Mouse (Mus musculus) limb, embryonic 12.5 days (tissue): ENCODE measurements around the gene Dhh. TPM values are rescaled to one million over a fixed set of nuclear protein-coding genes. Genes with fewer than 3 reads are reported as not detected.
A peak's percentile ranks its signal among the peaks of the same experiment; 100 is the strongest.

Experiments used
- ATAC-seq: fragments of 200-750 bp; cut with Nextera tagmentation; 2 replicates; pipeline ENCODE4 v1.8.0; 2017; ENCODE audit warnings: low read depth, moderate TSS enrichment; ENCODE audit not compliant: insufficient number of reproducible peaks, insufficient read depth, low FRiP score, low TSS enrichment
- H3K27ac ChIP-seq: fragments of 300-500 bp; sonication (generic); 2 replicates; pipeline ENCODE4 v1.5.1; 2016; ENCODE audit warnings: mild to moderate bottlenecking, moderate library complexity
- H3K27me3 ChIP-seq: fragments of 300-500 bp; sonication (generic); 2 replicates; pipeline ENCODE4 v1.6.1; 2016; ENCODE audit warnings: mild to moderate bottlenecking, moderate library complexity
- H3K36me3 ChIP-seq: fragments of 300-500 bp; sonication (generic); 2 replicates; pipeline ENCODE4 v1.6.1; 2016; ENCODE audit warnings: mild to moderate bottlenecking, moderate library complexity
- H3K4me1 ChIP-seq: fragments of 300-500 bp; sonication (generic); replicated peaks from 2 replicates; pipeline ENCODE4 v1.6.1; 2016
- H3K4me2 ChIP-seq: fragments of 300-500 bp; sonication (generic); 2 replicates; pipeline ENCODE4 v1.6.1; 2016; ENCODE audit warnings: mild to moderate bottlenecking, moderate library complexity
- H3K4me3 ChIP-seq: fragments of 300-500 bp; sonication (generic); replicated peaks from 2 replicates; pipeline ENCODE4 v1.5.1; 2016; ENCODE audit warnings: mild to moderate bottlenecking
- H3K9ac ChIP-seq: fragments of 300-500 bp; sonication (generic); replicated peaks from 2 replicates; pipeline ENCODE4 v1.6.1; 2016; ENCODE audit warnings: mild to moderate bottlenecking, moderate library complexity
- H3K9me3 ChIP-seq: fragments of 300-500 bp; sonication (generic); 2 replicates; pipeline ENCODE4 v1.6.1; 2016; ENCODE audit warnings: mild to moderate bottlenecking, moderate library complexity
- WGBS: fragments of 180-500 bp; shearing (Covaris S2); methylation state at CpG from one replicate; pipeline ENCODE4 v1.1.7; 2016; 5-methylcytosine and 5-hydroxymethylcytosine counted together
- polyA plus RNA-seq: library from polyadenylated mRNA; unstranded; fragments of >200 nt; fragmentation: Nextera tagmentation; extraction: Ambion mirVana; gene quantifications from 2 replicates; pipeline ENCODE4 v1.2.1, GENCODE M21; 2016

The Dhh gene
- polyA plus RNA-seq, 1 experiment from 2014 or later: 0.74 TPM

- Histone ChIP-seq H3K4me3 (no peak overlapping the region), H3K9ac (no peak overlapping the region), H3K27me3 (peaks cover 70% of the 10 kb centered on the region), H3K4me1 (peaks cover 26% of the 10 kb centered on the region), H3K4me2 (no peak overlapping the region), H3K36me3 (no peaks in the 10 kb centered on the region), H3K9me3 (no peaks in the 10 kb centered on the region), H3K27ac (no peak overlapping the region)
- 46% methylated on average over 6 of the region's 6 CpGs for WGBS
- 0 out of 2 replicates have a peak, but pooled peaks have one; percentile 12 for ATAC-seq
These were observed 6.3 kb downstream of the Dhh start for GRCm38 (mm10) chr15:98891907-98892606.

GRCm38 (mm10) chr15:98891198-98891742 is 7.1 kb downstream of the Dhh start:
- Histone ChIP-seq H3K4me1 (peaks cover 25% of the 10 kb centered on the region), H3K9ac (no peak overlapping the region), H3K27ac (no peak overlapping the region), H3K4me2 (peak overlapping the region; percentile 23; the same call in 1 of the 2 replicates), H3K36me3 (no peaks in the 10 kb centered on the region), H3K27me3 (peaks cover 62% of the 10 kb centered on the region), H3K4me3 (no peak overlapping the region; the same call in 1 of the 2 replicates), H3K9me3 (no peaks in the 10 kb centered on the region)
- no peak for ATAC-seq
- WGBS: 12% methylated on average over 19 of the region's 19 CpGs

GRCm38 (mm10) chr15:98887526-98887925 is 10.8 kb downstream of the Dhh start:
- H3K27me3 ChIP-seq: peaks cover 24% of the 10 kb centered on the region
- H3K4me3 ChIP-seq: no peak overlapping the region
- H3K36me3 ChIP-seq: no peaks in the 10 kb centered on the region
- WGBS: 81% methylated on average over 7 of the region's 7 CpGs
- no peaks in the 10 kb centered on the region for H3K4me1 ChIP-seq
- no peaks in the 10 kb centered on the region for H3K9me3 ChIP-seq
- H3K4me2 ChIP-seq: no peak overlapping the region
- no peak overlapping the region for H3K27ac ChIP-seq
- no peak for ATAC-seq
- H3K9ac ChIP-seq: no peak overlapping the region

- H3K27ac ChIP-seq: no peak overlapping the region
- H3K36me3 ChIP-seq: no peaks in the 10 kb centered on the region
- H3K27me3 ChIP-seq: peaks cover 17% of the 10 kb centered on the region
- no peak overlapping the region for H3K4me2 ChIP-seq
- WGBS: 63% methylated on average over 8 of the region's 8 CpGs
- H3K9me3 ChIP-seq: no peaks in the 10 kb centered on the region
- no peak overlapping the region for H3K4me3 ChIP-seq
- no peak overlapping the region for H3K9ac ChIP-seq
- H3K4me1 ChIP-seq: no peaks in the 10 kb centered on the region
- ATAC-seq: no peak; the same call in 1 of the 2 replicates
These were observed 11.5 kb downstream of the Dhh start for GRCm38 (mm10) chr15:98886667-98887387.

DNA sequence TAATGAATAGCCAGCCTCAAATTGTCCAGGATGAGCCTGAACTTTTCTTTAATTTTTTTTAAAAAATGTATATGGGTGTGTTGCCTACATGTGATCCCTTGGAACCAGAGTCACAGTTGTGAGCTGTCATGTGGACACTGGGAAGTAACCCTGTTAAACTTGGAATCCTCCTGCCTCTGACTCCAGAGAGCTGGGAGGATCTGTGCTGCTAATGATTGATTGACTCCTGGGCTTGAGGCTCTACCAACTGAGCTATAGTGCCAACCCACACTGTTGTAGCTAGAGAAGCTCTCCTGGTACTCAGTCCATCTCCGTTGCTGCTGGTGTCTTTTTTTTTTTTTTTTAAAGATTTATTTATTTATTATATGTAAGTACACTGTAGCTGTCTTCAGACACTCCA is 14.2 kb downstream of the Dhh start:
- WGBS: 89% methylated on average over 1 of the region's 1 CpGs
- no peak overlapping the region for H3K4me3 ChIP-seq
- 0 out of 2 replicates have a peak, but pooled peaks cover 3% of the 10 kb centered on the region for H3K27me3 ChIP-seq
- H3K4me2 ChIP-seq: no peak overlapping the region
- no peak overlapping the region for H3K9ac ChIP-seq
- H3K27ac ChIP-seq: no peak overlapping the region
- no peaks in the 10 kb centered on the region for H3K36me3 ChIP-seq
- no peak for ATAC-seq
- H3K9me3 ChIP-seq: no peaks in the 10 kb centered on the region
- H3K4me1 ChIP-seq: peaks cover 13% of the 10 kb centered on the region

- H3K27ac ChIP-seq: no peak overlapping the region
- H3K9ac ChIP-seq: no peak overlapping the region
- no peak overlapping the region for H3K4me2 ChIP-seq
- H3K4me1 ChIP-seq: peaks cover 13% of the 10 kb centered on the region
- H3K4me3 ChIP-seq: no peak overlapping the region
- no peaks in the 10 kb centered on the region for H3K9me3 ChIP-seq
- no peak for ATAC-seq
- no peaks in the 10 kb centered on the region for H3K36me3 ChIP-seq
- H3K27me3 ChIP-seq: 0 out of 2 replicates have a peak, but pooled peaks cover 3% of the 10 kb centered on the region
These were observed 14.7 kb downstream of the Dhh start for GRCm38 (mm10) chr15:98883661-98884060.

DNA sequence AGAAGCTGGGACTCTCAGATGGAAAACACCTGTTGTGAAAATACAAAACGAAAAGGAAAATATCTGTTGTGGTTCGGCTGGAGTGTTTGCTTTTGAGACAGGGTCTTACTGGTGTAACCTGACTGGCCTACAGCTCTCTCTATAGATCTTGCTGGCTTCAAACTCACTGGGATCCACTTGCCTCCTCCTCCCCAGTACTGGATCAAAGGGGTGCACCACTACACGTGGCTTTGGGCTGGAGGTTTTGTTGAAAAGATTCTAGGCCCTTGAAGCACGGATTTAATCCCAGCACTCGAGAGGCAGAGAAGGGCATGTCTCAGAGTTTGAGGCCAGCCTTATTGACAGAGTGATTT is 16.7 kb downstream of the Dhh start:
- no peak; the same call in 1 of the 2 replicates for ATAC-seq

DNA sequence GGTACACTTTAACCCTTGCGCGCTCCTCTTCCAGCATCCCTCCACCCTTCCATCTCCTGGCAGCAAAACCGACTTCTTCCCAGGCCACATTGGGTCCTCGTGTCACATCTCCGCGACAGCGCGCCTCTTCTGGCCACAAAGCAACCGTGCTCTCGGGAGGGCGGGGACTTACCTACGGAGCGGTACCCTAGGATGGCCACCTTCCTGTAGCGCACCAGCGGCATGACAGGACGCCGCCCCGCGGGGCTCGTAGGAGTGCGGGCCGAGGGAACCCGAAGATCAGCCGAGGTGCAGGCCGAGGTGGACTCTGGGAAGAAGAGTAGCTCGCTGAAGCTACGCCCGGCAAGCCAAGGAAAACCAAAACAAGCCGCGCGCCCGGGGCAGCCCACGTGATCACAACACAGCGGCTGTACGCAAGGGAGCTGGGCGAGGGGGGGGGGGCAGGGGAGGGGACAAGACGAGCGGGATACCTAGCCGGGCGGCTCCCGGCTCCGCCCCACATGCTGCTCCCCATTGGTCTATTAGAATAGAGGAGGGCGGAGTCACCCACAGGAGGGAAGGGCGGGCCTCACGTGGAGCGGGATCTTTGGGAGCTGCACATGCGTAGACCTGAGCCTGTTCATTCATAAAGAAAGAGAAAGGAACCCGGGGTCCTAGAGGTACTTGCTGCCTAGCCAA is 17.2 kb downstream of the Dhh start:
- ATAC-seq: peak; percentile 92
- Histone ChIP-seq H3K4me3 (peak overlapping the region; percentile 70), H3K9me3 (no peaks in the 10 kb centered on the region), H3K9ac (peak overlapping the region; percentile 68), H3K27me3 (no peaks in the 10 kb centered on the region), H3K4me2 (peak overlapping the region; percentile 81), H3K36me3 (peaks cover 3% of the 10 kb centered on the region; the same call in 1 of the 2 replicates), H3K4me1 (peaks cover 13% of the 10 kb centered on the region), H3K27ac (peak overlapping the region; percentile 87)
- WGBS: under 1% methylated on average over 48 of the region's 48 CpGs

More for the DNA sequence above, 16.7 kb downstream of the Dhh start:
- no peaks in the 10 kb centered on the region for H3K9me3 ChIP-seq
- H3K4me2 ChIP-seq: peak overlapping the region; percentile 81
- peak overlapping the region; percentile 68 for H3K27ac ChIP-seq
- WGBS: 7% methylated on average over 5 of the region's 5 CpGs
- no peak overlapping the region for H3K9ac ChIP-seq
- H3K4me3 ChIP-seq: peak overlapping the region; percentile 70
- H3K4me1 ChIP-seq: peaks cover 13% of the 10 kb centered on the region
- H3K36me3 ChIP-seq: peaks cover 3% of the 10 kb centered on the region; the same call in 1 of the 2 replicates
- no peaks in the 10 kb centered on the region for H3K27me3 ChIP-seq

- Histone ChIP-seq H3K27me3 (no peaks in the 10 kb centered on the region), H3K9ac (no peak overlapping the region), H3K36me3 (peaks cover 3% of the 10 kb centered on the region; the same call in 1 of the 2 replicates), H3K4me1 (peaks cover 20% of the 10 kb centered on the region), H3K27ac (no peak overlapping the region), H3K4me3 (no peak overlapping the region), H3K4me2 (no peak overlapping the region), H3K9me3 (no peaks in the 10 kb centered on the region)
- WGBS: 17% methylated on average over 3 of the region's 3 CpGs
- no peak for ATAC-seq
These were observed 21.0 kb downstream of the Dhh start for GRCm38 (mm10) chr15:98877331-98877730.

DNA sequence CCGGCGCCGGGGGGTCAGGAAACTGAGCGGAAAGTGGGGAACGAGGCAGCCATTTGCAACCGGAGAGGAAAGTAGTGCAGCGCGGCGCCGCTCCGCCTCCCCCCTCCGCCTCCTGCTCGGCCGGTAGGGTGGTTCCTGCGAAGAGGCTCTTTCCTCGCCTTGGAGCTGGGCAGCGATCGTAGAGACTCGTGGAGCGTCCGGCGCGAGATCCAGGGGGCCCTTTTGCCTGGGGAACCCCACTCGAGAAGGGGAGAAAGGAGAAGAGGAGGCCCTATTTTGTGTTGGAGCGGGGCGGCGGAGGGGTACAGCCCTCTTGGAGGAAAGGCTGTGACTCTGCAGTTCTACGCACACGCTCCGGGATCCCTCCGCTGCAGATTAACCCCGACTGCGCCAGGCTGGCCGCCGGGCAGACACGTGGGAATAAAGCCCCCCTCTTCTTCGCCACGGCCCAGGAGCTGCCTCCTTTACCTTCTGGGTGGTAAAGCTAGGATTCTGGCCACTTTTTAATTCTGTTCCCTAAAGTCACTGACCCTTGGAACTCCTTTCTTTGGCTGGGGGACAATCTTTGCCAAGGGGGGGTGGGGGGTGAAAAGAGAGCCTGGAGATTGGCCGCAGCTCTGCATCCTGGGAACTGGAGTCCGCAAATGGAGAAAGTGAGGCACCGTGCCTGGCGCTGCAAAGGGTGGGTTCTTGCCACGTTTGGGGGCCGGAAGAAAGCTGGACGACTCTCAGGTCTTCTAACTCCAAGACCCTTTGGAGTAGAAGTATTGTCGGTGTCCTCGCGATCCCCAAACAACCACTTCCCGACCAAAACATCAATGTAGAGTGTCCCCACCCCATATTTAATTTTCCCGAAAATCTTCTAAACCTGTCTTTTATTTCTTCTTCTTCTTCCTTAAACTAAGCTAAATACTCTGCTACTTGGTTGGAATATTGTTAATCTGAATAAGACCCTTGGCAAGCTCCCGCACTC is 26.1 kb downstream of the Dhh start:
- peak overlapping the region; percentile 99 for H3K27ac ChIP-seq
- no peaks in the 10 kb centered on the region for H3K36me3 ChIP-seq
- no peaks in the 10 kb centered on the region for H3K9me3 ChIP-seq
- peak overlapping the region; percentile 95 for H3K4me3 ChIP-seq
- WGBS: 2% methylated on average over 44 of the region's 51 CpGs
- ATAC-seq: peak; percentile 75
- H3K9ac ChIP-seq: peak overlapping the region; percentile 98
- H3K4me2 ChIP-seq: peak overlapping the region; percentile 99
- peaks cover 33% of the 10 kb centered on the region for H3K4me1 ChIP-seq
- H3K27me3 ChIP-seq: no peaks in the 10 kb centered on the region
